Mouse (Mus musculus) hindbrain, postnatal 0 days (tissue): ENCODE data around the gene Gsk3b. TPM values are rescaled to one million over a fixed set of nuclear protein-coding genes. Genes with fewer than 3 reads are reported as not detected.
A peak's percentile ranks its signal among the peaks of the same experiment; 100 is the strongest.
"Not testable (repeated sequence)": the region's sequence is repeated elsewhere in the genome, so short reads cannot be mapped to it uniquely, and the experiment has no call there.

Experiments used
- ATAC-seq: fragments of 200-750 bp; cut with Nextera tagmentation; 2 replicates; pipeline ENCODE4 v1.8.0; 2017; ENCODE audit warnings: mild to moderate bottlenecking, moderate TSS enrichment, moderate library complexity
- DNase-seq: peaks from one replicate; pipeline ENCODE4 v3.0.0-alpha.2; 2015; ENCODE audit warnings: low spot score
- H3K27ac ChIP-seq: fragments of 300-500 bp; sonication (generic); 2 replicates; pipeline ENCODE4 v1.5.1; 2014; ENCODE audit warnings: mild to moderate bottlenecking
- H3K27me3 ChIP-seq: fragments of 300-500 bp; sonication (generic); 2 replicates; pipeline ENCODE4 v1.6.1; 2014; ENCODE audit warnings: low read length, mixed read lengths; ENCODE audit not compliant: insufficient read depth
- H3K36me3 ChIP-seq: fragments of 300-500 bp; sonication (generic); 2 replicates; pipeline ENCODE4 v1.6.1; 2014; ENCODE audit warnings: low read length, mixed read lengths; ENCODE audit not compliant: insufficient read depth
- H3K4me1 ChIP-seq: fragments of 300-500 bp; sonication (generic); 2 replicates; pipeline ENCODE4 v1.6.1; 2014; ENCODE audit warnings: antibody characterized with exemption, low read length, mixed read lengths; ENCODE audit not compliant: insufficient read depth
- H3K4me2 ChIP-seq: fragments of 300-500 bp; sonication (generic); 2 replicates; pipeline ENCODE4 v1.6.1; 2014; ENCODE audit warnings: low read depth, mild to moderate bottlenecking, low read length, moderate library complexity, mixed read lengths
- H3K4me3 ChIP-seq: fragments of 300-500 bp; sonication (generic); 2 replicates; pipeline ENCODE4 v1.5.1; 2014; ENCODE audit warnings: low read length
- H3K9ac ChIP-seq: fragments of 300-500 bp; sonication (generic); replicated peaks from 2 replicates; pipeline ENCODE4 v1.6.1; 2014; ENCODE audit warnings: mild to moderate bottlenecking, low read length, moderate library complexity, mixed read lengths
- H3K9me3 ChIP-seq: fragments of 300-500 bp; sonication (generic); 2 replicates; pipeline ENCODE4 v1.6.1; 2016; ENCODE audit warnings: low read length, mixed read lengths
- CTCF ChIP-seq: IDR thresholded peaks from 2 replicates; pipeline ENCODE4 v1.5.1; 2016; ENCODE audit warnings: antibody characterized with exemption, control low read depth, low read depth
- WGBS: fragments of 180-500 bp; shearing (Covaris S2); extraction: QIAGEN DNeasy Blood & Tissue Kit; methylation state at CpG from one replicate; pipeline ENCODE4 v1.1.7; 2014; 5-methylcytosine and 5-hydroxymethylcytosine counted together
- polyA plus RNA-seq: library from polyadenylated mRNA; unstranded; fragments of >200 nt; fragmentation: Nextera tagmentation; extraction: Ambion mirVana; gene quantifications from 2 replicates; pipeline ENCODE4 v1.2.1, GENCODE M21; 2015
- total RNA-seq: library from RNA; depleted of rRNA; stranded (reverse); fragments of >200 nt; gene quantifications from 2 replicates; pipeline ENCODE4 v1.2.3, GENCODE M21; 2014

Gsk3b gene
- total and polyA plus RNA-seq, 2 experiments from 2014 or later: 112 to 149 TPM

GRCm38 (mm10) chr16:38192640-38193039 is 103.8 kb downstream of the Gsk3b start:
- ATAC-seq: no peak
- Histone ChIP-seq H3K9me3 (no peaks in the 10 kb centered on the region), H3K9ac (no peak overlapping the region), H3K4me1 (no peaks in the 10 kb centered on the region), H3K36me3 (peaks cover 10% of the 10 kb centered on the region; the same call in 1 of the 2 replicates), H3K4me2 (no peak overlapping the region), H3K27ac (no peak overlapping the region), H3K27me3 (no peaks in the 10 kb centered on the region), H3K4me3 (no peak overlapping the region)
- whole genome bisulfite sequencing: 77% methylated on average over 6 of the region's 6 CpGs
- TF ChIP-seq CTCF: no peak
- DNase-seq: no peak

- no peaks in the 10 kb centered on the region for H3K9me3 ChIP-seq
- peaks cover 4% of the 10 kb centered on the region; the same call in 1 of the 2 replicates for H3K36me3 ChIP-seq
- H3K27ac ChIP-seq: no peak overlapping the region
- H3K4me3 ChIP-seq: no peak overlapping the region
- no peaks in the 10 kb centered on the region for H3K4me1 ChIP-seq
- peak; percentile 87 for TF ChIP-seq CTCF
- no peak overlapping the region for H3K9ac ChIP-seq
- DNase-seq (peak; percentile 85), ATAC-seq (peak; percentile 71)
- no peaks in the 10 kb centered on the region for H3K27me3 ChIP-seq
- no peak overlapping the region for H3K4me2 ChIP-seq
- WGBS: 49% methylated on average over 4 of the region's 4 CpGs
Measured at GRCm38 (mm10) chr16:38197299-38197698, 108.5 kb downstream of the Gsk3b start.

- H3K4me3 ChIP-seq: no peak overlapping the region
- no peak for TF ChIP-seq CTCF
- peaks cover 8% of the 10 kb centered on the region; the same call in 1 of the 2 replicates for H3K36me3 ChIP-seq
- DNase-seq (no peak), ATAC-seq (no peak)
- no peaks in the 10 kb centered on the region for H3K9me3 ChIP-seq
- no peaks in the 10 kb centered on the region for H3K4me1 ChIP-seq
- 94% methylated on average over 7 of the region's 7 CpGs for WGBS
- H3K4me2 ChIP-seq: no peak overlapping the region
- H3K27ac ChIP-seq: no peak overlapping the region
- H3K27me3 ChIP-seq: no peaks in the 10 kb centered on the region
- H3K9ac ChIP-seq: no peak overlapping the region
Measured at GRCm38 (mm10) chr16:38205272-38205671, 116.5 kb downstream of the Gsk3b start.

- not testable (repeated sequence) for H3K27me3 ChIP-seq, H3K9ac ChIP-seq, H3K4me2 ChIP-seq, H3K4me1 ChIP-seq, DNase-seq, H3K4me3 ChIP-seq, ATAC-seq, H3K27ac ChIP-seq, H3K9me3 ChIP-seq
- H3K36me3 ChIP-seq: peaks cover 24% of the 10 kb centered on the region; the same call in 1 of the 2 replicates
- 91% methylated on average over 5 of the region's 5 CpGs for WGBS
Measured at GRCm38 (mm10) chr16:38222491-38222890, 133.7 kb downstream of the Gsk3b start.

- H3K4me1 ChIP-seq: no peaks in the 10 kb centered on the region
- no peak for DNase-seq
- no peak overlapping the region for H3K4me2 ChIP-seq
- no peak overlapping the region for H3K9ac ChIP-seq
- WGBS: 80% methylated on average over 4 of the region's 4 CpGs
- H3K27me3 ChIP-seq: no peaks in the 10 kb centered on the region
- no peak overlapping the region for H3K4me3 ChIP-seq
- peaks cover 9% of the 10 kb centered on the region for H3K36me3 ChIP-seq
- no peak for TF ChIP-seq CTCF
- H3K27ac ChIP-seq: no peak overlapping the region
- no peaks in the 10 kb centered on the region for H3K9me3 ChIP-seq
- no peak for ATAC-seq
Measured at GRCm38 (mm10) chr16:38236936-38237585, 148.3 kb downstream of the Gsk3b start.

- no peak overlapping the region for H3K4me2 ChIP-seq
- peak; percentile 33 for DNase-seq
- H3K9me3 ChIP-seq: no peaks in the 10 kb centered on the region
- no peaks in the 10 kb centered on the region for H3K4me1 ChIP-seq
- H3K4me3 ChIP-seq: no peak overlapping the region
- no peak for ATAC-seq
- H3K36me3 ChIP-seq: peaks cover 13% of the 10 kb centered on the region
- no peaks in the 10 kb centered on the region for H3K27me3 ChIP-seq
- peak; percentile 69 for TF ChIP-seq CTCF
- WGBS: 84% methylated on average over 5 of the region's 5 CpGs
- H3K9ac ChIP-seq: no peak overlapping the region
- H3K27ac ChIP-seq: no peak overlapping the region
Measured at GRCm38 (mm10) chr16:38239729-38240128, 150.9 kb downstream of the Gsk3b start.

- no peaks in the 10 kb centered on the region for H3K4me1 ChIP-seq
- no peaks in the 10 kb centered on the region for H3K9me3 ChIP-seq
- no peak for DNase-seq
- H3K9ac ChIP-seq: no peak overlapping the region
- peaks cover 13% of the 10 kb centered on the region for H3K36me3 ChIP-seq
- ATAC-seq: peak; percentile 27; the same call in 1 of the 2 replicates
- TF ChIP-seq CTCF: no peak
- no peak overlapping the region for H3K4me2 ChIP-seq
- no peak overlapping the region for H3K27ac ChIP-seq
- H3K4me3 ChIP-seq: no peak overlapping the region
- H3K27me3 ChIP-seq: no peaks in the 10 kb centered on the region
- 94% methylated on average over 10 of the region's 10 CpGs for WGBS
Measured at GRCm38 (mm10) chr16:38240167-38240566, 151.4 kb downstream of the Gsk3b start.
